Mouse (Mus musculus) G1E (cell line): ENCODE measurements at regions not wholly inside any gene's neighbourhood (a gene's known extent, or its start where the extent isn't known, plus 50 kb on each side); places are given as distances from the start of the nearest gene placed in this dataset.

Experiments
- ATAC-seq: 2 replicates; pipeline ENCODE4 v1.8.0; 2016; ENCODE audit warnings: mild to moderate bottlenecking; ENCODE audit not compliant: insufficient number of reproducible peaks, poor library complexity, low FRiP score, severe bottlenecking; ENCODE audit errors: extremely low read depth
- DNase-seq: peaks from one replicate; pipeline ENCODE4 v3.0.0; 2012; ENCODE audit warnings: low spot score
- H3K27me3 ChIP-seq: 2 replicates; pipeline ENCODE4 v1.6.1; 2012; ENCODE audit warnings: mild to moderate bottlenecking, low read length, inconsistent platforms; ENCODE audit not compliant: insufficient read depth
- H3K36me3 ChIP-seq: replicated peaks from 2 replicates; pipeline ENCODE3; 2012; ENCODE audit warnings: mild to moderate bottlenecking, inconsistent platforms
- H3K4me1 ChIP-seq: 2 replicates; pipeline ENCODE4 v1.6.1; 2012; ENCODE audit warnings: low read depth, low read length, inconsistent platforms, mixed read lengths; ENCODE audit not compliant: insufficient read depth
- H3K4me3 ChIP-seq: 2 replicates; pipeline ENCODE4 v1.5.1; 2012; ENCODE audit warnings: low read depth, mild to moderate bottlenecking, inconsistent platforms, low read length, moderate library complexity, mixed read lengths
- H3K9me3 ChIP-seq: replicated peaks from 2 replicates; pipeline ENCODE4 v1.6.1; 2012; ENCODE audit warnings: inconsistent platforms
- CTCF ChIP-seq: IDR thresholded peaks from 2 replicates; pipeline ENCODE4 v1.5.1; 2012; ENCODE audit warnings: low read depth, low read length, inconsistent platforms, mixed read lengths
- GATA1 ChIP-seq: IDR thresholded peaks from 2 replicates; pipeline ENCODE4 v1.6.1; 2012; ENCODE audit warnings: borderline replicate concordance, low read length, inconsistent platforms, mixed read lengths
- GATA2 ChIP-seq: IDR thresholded peaks from 2 replicates; pipeline ENCODE4 v1.6.1; 2012; ENCODE audit warnings: low read depth, low read length, inconsistent platforms, borderline replicate concordance
- POLR2AphosphoS5 ChIP-seq: IDR thresholded peaks from 2 replicates; pipeline ENCODE4 v1.6.1; 2012; ENCODE audit warnings: low read depth, low read length, inconsistent platforms; ENCODE audit not compliant: insufficient replicate concordance
- TAL1 ChIP-seq: conservative IDR thresholded peaks from 2 replicates; pipeline ENCODE4 v1.6.1; 2012; ENCODE audit warnings: low read depth, low read length, inconsistent platforms, mixed read lengths

DNA sequence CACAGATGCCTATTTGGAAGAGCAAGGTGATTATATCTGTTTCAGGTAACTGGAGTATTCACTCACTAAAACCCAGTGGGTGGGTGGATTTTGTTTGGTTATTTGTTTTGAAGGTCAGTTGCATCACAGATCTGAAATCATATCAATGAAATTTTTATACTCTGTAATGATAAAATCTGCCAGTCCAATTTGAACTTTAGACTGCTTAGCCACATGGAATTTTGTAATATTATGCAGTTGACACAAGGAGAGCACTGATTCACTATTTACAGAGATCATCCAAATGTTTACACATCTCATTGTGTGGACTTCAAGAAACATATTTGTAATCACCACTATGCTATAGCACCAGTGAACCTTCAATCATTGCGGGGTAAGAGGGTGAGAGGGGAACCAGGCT lies 145.9 kb upstream of the Gm37988 start:
- DNase-seq (no peak), ATAC-seq (no peak)
- no peak overlapping the region for H3K4me3 ChIP-seq
- no peaks in the 10 kb centered on the region for H3K4me1 ChIP-seq
- 0 out of 2 replicates have a peak, but pooled peaks cover 3% of the 10 kb centered on the region for H3K27me3 ChIP-seq
- no peaks in the 10 kb centered on the region for H3K36me3 ChIP-seq
- H3K9me3 ChIP-seq = no peaks in the 10 kb centered on the region
- TF ChIP-seq GATA1 = no peak
- no peak for TF ChIP-seq CTCF
- no peak for TF ChIP-seq TAL1
- TF ChIP-seq GATA2 = no peak
- TF ChIP-seq POLR2AphosphoS5 = no peak

DNA sequence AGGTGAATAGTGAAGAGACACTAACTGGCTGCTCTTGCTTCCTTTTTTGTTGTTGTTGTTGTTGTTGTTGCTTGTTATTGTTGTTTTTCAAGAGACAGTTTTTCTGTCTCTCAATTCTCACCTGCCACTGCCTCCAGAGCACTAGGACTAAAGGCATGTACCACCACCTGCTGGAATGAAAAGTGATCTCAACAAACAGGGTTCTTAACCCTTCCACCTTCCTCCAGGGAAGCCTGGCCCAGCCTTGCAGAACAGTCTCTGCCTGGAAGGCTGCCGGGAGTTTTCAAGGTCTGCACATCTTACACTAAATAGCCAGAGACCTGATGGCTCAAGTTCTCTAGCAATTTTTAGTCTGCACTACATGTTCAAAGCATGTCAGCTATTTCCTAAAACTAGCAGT lies 138.0 kb upstream of the Gm37988 start:
- ATAC-seq (no peak), DNase-seq (no peak)
- H3K4me1 ChIP-seq = no peaks in the 10 kb centered on the region
- no peak for TF ChIP-seq GATA2
- TF ChIP-seq GATA1 = no peak
- TF ChIP-seq TAL1 = no peak
- no peak for TF ChIP-seq POLR2AphosphoS5
- no peak overlapping the region for H3K4me3 ChIP-seq
- no peaks in the 10 kb centered on the region for H3K9me3 ChIP-seq
- no peaks in the 10 kb centered on the region for H3K36me3 ChIP-seq
- H3K27me3 ChIP-seq = peaks cover 3% of the 10 kb centered on the region; the same call in 1 of the 2 replicates

DNA sequence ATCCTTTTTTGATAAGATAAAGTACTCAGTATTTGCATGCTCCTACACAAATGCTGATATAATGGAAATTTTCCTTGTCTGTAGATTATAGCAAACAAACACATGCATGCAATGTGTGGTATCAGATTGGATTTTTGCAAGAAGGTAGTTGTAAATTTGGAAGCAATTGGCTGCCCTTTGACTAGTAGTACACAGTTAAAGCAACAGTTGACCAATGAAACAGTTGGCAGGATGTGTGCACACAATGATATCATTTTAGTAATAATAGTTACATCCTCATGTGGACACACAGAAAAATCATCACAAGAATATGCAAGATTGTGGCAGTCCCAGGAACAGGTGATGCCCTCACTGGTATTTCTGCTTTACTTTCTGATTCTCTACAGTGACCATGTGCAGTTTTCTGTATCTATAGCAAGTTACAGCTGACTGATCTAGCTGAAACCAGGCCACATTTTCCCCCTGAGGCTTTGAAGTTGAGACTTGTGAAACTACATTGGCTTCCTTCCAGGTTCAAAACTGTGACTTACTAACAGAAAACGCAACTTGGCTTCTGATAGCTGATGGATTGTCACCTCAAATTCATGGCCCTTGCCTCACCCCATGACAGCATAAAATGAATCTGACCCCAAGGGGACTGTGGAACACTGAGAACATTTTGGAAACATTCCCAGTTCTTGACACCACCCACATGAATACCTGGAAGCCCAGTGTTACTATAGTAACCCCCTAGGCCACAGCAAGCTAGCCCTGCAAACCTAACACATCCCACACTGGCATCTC lies 136.3 kb upstream of the Gm37988 start:
- H3K4me3 ChIP-seq = no peak overlapping the region
- H3K4me1 ChIP-seq = no peaks in the 10 kb centered on the region
- no peaks in the 10 kb centered on the region for H3K9me3 ChIP-seq
- no peaks in the 10 kb centered on the region; the same call in 1 of the 2 replicates for H3K27me3 ChIP-seq
- TF ChIP-seq CTCF = no peak
- no peak for TF ChIP-seq GATA2
- TF ChIP-seq GATA1 = no peak
- no peak for TF ChIP-seq POLR2AphosphoS5
- no peak for TF ChIP-seq TAL1
- no peaks in the 10 kb centered on the region for H3K36me3 ChIP-seq
- ATAC-seq (no peak), DNase-seq (no peak)

DNA sequence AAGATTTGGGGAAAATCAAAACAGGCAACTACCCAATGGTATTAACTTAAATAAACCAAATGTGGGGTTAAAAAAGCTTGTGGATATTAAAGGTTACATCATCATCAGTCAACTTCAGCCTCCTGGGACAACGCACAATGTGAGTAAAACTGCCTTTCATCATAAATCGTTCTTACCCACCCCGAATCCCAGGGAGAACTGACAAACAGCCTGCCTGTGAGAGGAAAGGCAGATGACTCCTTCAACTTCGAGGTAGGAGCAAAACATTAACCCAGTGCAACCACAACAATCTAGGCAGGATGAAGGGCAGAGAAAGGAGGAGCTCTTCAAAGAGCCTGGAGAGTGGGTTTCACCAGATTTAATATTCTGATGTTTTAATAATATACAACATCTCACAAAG lies 135.3 kb upstream of the Gm37988 start:
- no peak for DNase-seq
- Histone ChIP-seq H3K9me3 (no peaks in the 10 kb centered on the region), H3K27me3 (no peaks in the 10 kb centered on the region; the same call in 1 of the 2 replicates), H3K36me3 (no peaks in the 10 kb centered on the region), H3K4me1 (no peaks in the 10 kb centered on the region), H3K4me3 (no peak overlapping the region)
- no peak for ATAC-seq
- TF ChIP-seq POLR2AphosphoS5 = no peak
- TF ChIP-seq GATA1 = no peak
- no peak for TF ChIP-seq TAL1
- TF ChIP-seq CTCF = no peak
- no peak for TF ChIP-seq GATA2

DNA sequence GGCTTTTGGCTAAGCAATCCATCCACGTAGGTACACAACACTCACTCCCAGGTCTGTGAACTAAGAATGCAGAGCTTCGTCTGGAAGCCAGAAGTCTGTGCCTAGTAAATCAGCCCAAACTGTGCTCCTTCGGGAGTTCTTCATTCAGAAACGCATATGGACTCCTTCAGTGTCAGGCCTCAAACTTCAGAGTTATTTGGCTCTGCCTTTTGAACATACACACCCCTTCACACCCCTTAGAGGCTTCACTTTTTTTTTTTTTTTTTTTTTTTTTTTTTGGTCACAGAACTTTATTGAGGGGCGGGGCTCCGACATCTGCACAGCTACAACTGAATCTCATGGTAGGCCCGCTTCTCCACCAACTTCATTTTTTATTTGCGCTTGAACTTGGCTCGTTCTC lies 120.1 kb upstream of the Gm37988 start:
- peaks cover 4% of the 10 kb centered on the region; the same call in 1 of the 2 replicates for H3K27me3 ChIP-seq
- no peak for ATAC-seq
- H3K9me3 ChIP-seq = no peaks in the 10 kb centered on the region
- TF ChIP-seq POLR2AphosphoS5 = no peak
- TF ChIP-seq GATA1 = no peak
- TF ChIP-seq GATA2 = no peak
- TF ChIP-seq CTCF = no peak
- no peak for TF ChIP-seq TAL1
- H3K4me1 ChIP-seq = no peaks in the 10 kb centered on the region
- no peaks in the 10 kb centered on the region for H3K36me3 ChIP-seq
- no peak overlapping the region for H3K4me3 ChIP-seq
- no peak for DNase-seq

DNA sequence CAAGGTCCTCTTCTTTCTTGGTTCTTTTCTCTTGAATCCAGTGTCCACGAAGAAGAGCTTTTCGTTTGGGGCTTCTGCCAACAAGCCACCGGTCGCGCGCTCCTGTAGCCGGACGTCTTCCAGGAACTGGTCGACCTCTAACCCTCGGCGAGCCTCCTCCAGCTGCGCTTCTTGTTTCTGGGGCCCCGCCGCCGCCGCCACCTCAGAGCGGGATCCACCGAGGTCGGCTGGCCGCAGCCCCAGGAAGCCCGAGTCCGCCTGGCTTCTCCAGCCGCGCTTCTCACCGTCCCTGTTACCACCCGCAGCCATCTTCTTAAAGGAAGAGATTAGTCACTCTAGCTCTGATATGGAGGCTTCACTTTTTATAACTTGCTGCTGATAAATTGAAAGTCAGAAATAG lies 118.6 kb upstream of the Gm37988 start:
- H3K4me3 ChIP-seq = no peak overlapping the region
- DNase-seq = no peak
- ATAC-seq = no peak

More for the DNA sequence above, 118.6 kb upstream of the Gm37988 start:
- H3K27me3 ChIP-seq = peaks cover 4% of the 10 kb centered on the region; the same call in 1 of the 2 replicates
- TF ChIP-seq TAL1 (no peak), GATA2 (no peak), CTCF (no peak), GATA1 (no peak), POLR2AphosphoS5 (no peak)
- H3K36me3 ChIP-seq = no peaks in the 10 kb centered on the region
- no peaks in the 10 kb centered on the region for H3K9me3 ChIP-seq
- no peaks in the 10 kb centered on the region for H3K4me1 ChIP-seq
